In genomic region chr15:103307125-103307524, GRCm38 (mm10) we compare ENCODE assay signal across 8 mouse cellular contexts. TPM values are rescaled to one million over a fixed set of nuclear protein-coding genes. Genes with fewer than 3 reads are reported as not detected.
DNase-seq lines count a peak whose midpoint lies in the region; ATAC-seq and TF ChIP-seq lines count a peak whose summit lies in the region.

No protein-coding gene starts in this region.

- ATAC-seq in forebrain, embryonic 14.5 days, result no peak
- ATAC-seq in liver, embryonic 16.5 days (ENCODE audit: low read depth), result no peak
- no peak for ATAC-seq in neural tube, embryonic 12.5 days (ENCODE audit: low FRiP score, low read depth)
- ATAC-seq in stomach, postnatal 0 days (ENCODE audit: low FRiP score, low TSS enrichment), result peak; percentile 39; the same call in 1 of the 2 replicates

- peaks cover 72% of the 10 kb centered on the region for H3K27me3 ChIP-seq in E14TG2a.4 (ENCODE audit: insufficient read depth, low read length)
- no peaks in the 10 kb centered on the region for H3K27me3 ChIP-seq in forebrain, embryonic 14.5 days (replicated peaks; ENCODE audit: control insufficient read depth, insufficient read depth, low read length)
- peaks cover 38% of the 10 kb centered on the region for H3K27me3 ChIP-seq in liver, embryonic 16.5 days (ENCODE audit: control insufficient read depth, insufficient read depth, low read depth, low read length)
- H3K27me3 ChIP-seq in neural tube, embryonic 12.5 days (replicated peaks), result peaks cover 3% of the 10 kb centered on the region; the same call in 1 of the 2 replicates
- H3K27me3 ChIP-seq in stomach, postnatal 0 days (ENCODE audit: control insufficient read depth, insufficient read depth, low read length), result no peaks in the 10 kb centered on the region

- TF ChIP-seq CTCF in E14TG2a.4 (conservative IDR thresholded peaks at IDR 0.05; ENCODE audit: low read length), result peak; percentile 91
- TF ChIP-seq CTCF in stomach, postnatal 0 days (IDR thresholded peaks at IDR 0.05; ENCODE audit: low read depth), result peak; percentile 98

- 1% methylated on average over 7 of the region's 7 CpGs for WGBS in forebrain, embryonic 14.5 days
- under 1% methylated on average over 7 of the region's 7 CpGs for WGBS in large intestine, adult 2 months
- 0% methylated on average over 7 of the region's 7 CpGs for WGBS in liver, embryonic 16.5 days (ENCODE audit: insufficient replicate concordance)
- under 1% methylated on average over 7 of the region's 7 CpGs for WGBS in neural tube, embryonic 12.5 days
- WGBS in stomach, postnatal 0 days, result 1% methylated on average over 7 of the region's 7 CpGs

- TF ChIP-seq EP300 in stomach, postnatal 0 days (optimal IDR thresholded peaks at IDR 0.05), result no peak

- H3K4me2 ChIP-seq in forebrain, embryonic 14.5 days (ENCODE audit: low read length), result peak overlapping the region; percentile 20; the same call in 1 of the 2 replicates
- H3K4me2 ChIP-seq in liver, embryonic 16.5 days (ENCODE audit: low read depth, low read length), result peak overlapping the region; percentile 26; the same call in 1 of the 2 replicates
- peak overlapping the region; percentile 35 for H3K4me2 ChIP-seq in neural tube, embryonic 12.5 days (replicated peaks)
- H3K4me2 ChIP-seq in stomach, postnatal 0 days (replicated peaks; ENCODE audit: low read depth), result 0 out of 2 replicates have a peak overlapping the region, but pooled peaks have one; percentile 27

- DNase-seq in c-Kit-positive CD71-positive TER-119-positive erythroid progenitor cells, embryonic 14.5 days (ENCODE audit: low spot score), result peak; percentile 95
- peak; percentile 96 for DNase-seq in forebrain, embryonic 14.5 days (ENCODE audit: low spot score)
- peak; percentile 90 to 95 for DNase-seq in heart, postnatal 14 days
- DNase-seq in large intestine, adult 2 months (ENCODE audit: low read depth, low spot score), result peak; percentile 100
- DNase-seq in stomach, postnatal 0 days (ENCODE audit: low spot score), result peak; percentile 94

- no peaks in the 10 kb centered on the region for H3K36me3 ChIP-seq in E14TG2a.4 (ENCODE audit: insufficient read depth, low read length)
- no peaks in the 10 kb centered on the region for H3K36me3 ChIP-seq in forebrain, embryonic 14.5 days (ENCODE audit: control insufficient read depth, insufficient read depth, low read length)
- no peaks in the 10 kb centered on the region for H3K36me3 ChIP-seq in liver, embryonic 16.5 days (ENCODE audit: control insufficient read depth, insufficient read depth)
- H3K36me3 ChIP-seq in neural tube, embryonic 12.5 days, result no peaks in the 10 kb centered on the region
- no peaks in the 10 kb centered on the region for H3K36me3 ChIP-seq in stomach, postnatal 0 days (ENCODE audit: control insufficient read depth, insufficient read depth, low read length)

- H3K4me1 ChIP-seq in E14TG2a.4 (replicated peaks; ENCODE audit: low read depth, low read length), result peaks cover 64% of the 10 kb centered on the region
- peaks cover 29% of the 10 kb centered on the region for H3K4me1 ChIP-seq in forebrain, embryonic 14.5 days (ENCODE audit: control insufficient read depth, insufficient read depth, low read length)
- peaks cover 40% of the 10 kb centered on the region for H3K4me1 ChIP-seq in liver, embryonic 16.5 days (ENCODE audit: control insufficient read depth, low read depth, low read length)
- H3K4me1 ChIP-seq in neural tube, embryonic 12.5 days, result peaks cover 52% of the 10 kb centered on the region
- peaks cover 7% of the 10 kb centered on the region for H3K4me1 ChIP-seq in stomach, postnatal 0 days (replicated peaks; ENCODE audit: control insufficient read depth, insufficient read depth)

- H3K9me3 ChIP-seq in E14TG2a.4 (ENCODE audit: low read length), result no peaks in the 10 kb centered on the region
- H3K9me3 ChIP-seq in forebrain, embryonic 14.5 days (replicated peaks; ENCODE audit: control insufficient read depth, low read length), result no peaks in the 10 kb centered on the region
- no peaks in the 10 kb centered on the region for H3K9me3 ChIP-seq in liver, embryonic 16.5 days (replicated peaks; ENCODE audit: control insufficient read depth, low read length)
- no peaks in the 10 kb centered on the region for H3K9me3 ChIP-seq in neural tube, embryonic 12.5 days
- no peaks in the 10 kb centered on the region for H3K9me3 ChIP-seq in stomach, postnatal 0 days (ENCODE audit: control insufficient read depth, low read length)

- peak overlapping the region; percentile 32; the same call in 1 of the 2 replicates for H3K9ac ChIP-seq in forebrain, embryonic 14.5 days (ENCODE audit: low read length)
- H3K9ac ChIP-seq in liver, embryonic 16.5 days (ENCODE audit: low read depth, low read length), result no peak overlapping the region
- H3K9ac ChIP-seq in neural tube, embryonic 12.5 days, result 0 out of 2 replicates have a peak overlapping the region, but pooled peaks have one; percentile 19
- no peak overlapping the region for H3K9ac ChIP-seq in stomach, postnatal 0 days (ENCODE audit: low read length)

- intact Hi-C loops in heart, postnatal 14 days (cut with DNase I), result loop anchor here (1.0 to 5.0 kb wide), 6 partner anchors 22 to 320 kb away; partner anchors contain the start of gene Copz1

- H3K4me3 ChIP-seq in E14TG2a.4 (replicated peaks; ENCODE audit: low read length), result no peak overlapping the region
- no peak overlapping the region for H3K4me3 ChIP-seq in forebrain, embryonic 14.5 days (ENCODE audit: low read depth, low read length)
- H3K4me3 ChIP-seq in liver, embryonic 16.5 days (ENCODE audit: low read depth, low read length), result no peak overlapping the region
- no peak overlapping the region for H3K4me3 ChIP-seq in neural tube, embryonic 12.5 days
- H3K4me3 ChIP-seq in stomach, postnatal 0 days (ENCODE audit: low read depth, low read length), result no peak overlapping the region

- peak overlapping the region; percentile 35; the same call in 1 of the 2 replicates for H3K27ac ChIP-seq in forebrain, embryonic 14.5 days (ENCODE audit: low read depth, low read length)
- no peak overlapping the region for H3K27ac ChIP-seq in liver, embryonic 16.5 days (ENCODE audit: low read length)
- H3K27ac ChIP-seq in neural tube, embryonic 12.5 days, result no peak overlapping the region
- no peak overlapping the region for H3K27ac ChIP-seq in stomach, postnatal 0 days (replicated peaks)

RNA-seq across cellular contexts. Expression of gene Gpr84, which starts 3.3 kb away (rescaled TPM):
- 0.39 and 0.47 TPM in 2 replicates for polyA plus RNA-seq in forebrain, embryonic 14.5 days (2014; fragmentation: Nextera tagmentation; extraction: Ambion mirVana)
- total RNA-seq in heart, postnatal 14 days (2021), result not detected
- polyA plus RNA-seq in large intestine, adult 2 months (2012; rRNA removed), result 0.12 TPM in 1 of 2 replicates, not detected in the other
- 1.0 and 1.1 TPM in 2 replicates for polyA plus RNA-seq in liver, embryonic 16.5 days (2015; fragmentation: Nextera tagmentation; extraction: Ambion mirVana)
- polyA plus RNA-seq in neural tube, embryonic 12.5 days (2016; fragmentation: Nextera tagmentation; extraction: Ambion mirVana), result 0.25 and 0.29 TPM in 2 replicates
- 0.30 and 0.46 TPM in 2 replicates for polyA plus RNA-seq in stomach, postnatal 0 days (2015; fragmentation: Nextera tagmentation; extraction: Ambion mirVana)

RNA-seq across cellular contexts. Expression of gene Zfp385a, which starts 32.8 kb away (rescaled TPM):
- 11.7 and 13.9 TPM in 2 replicates for polyA plus RNA-seq in forebrain, embryonic 14.5 days (2014; fragmentation: Nextera tagmentation; extraction: Ambion mirVana)
- total RNA-seq in heart, postnatal 14 days (2021), result 10 to 100 TPM; 16.6 to 18.4 TPM
- polyA plus RNA-seq in large intestine, adult 2 months (2012; rRNA removed), result 3.8 and 5.9 TPM in 2 replicates
- polyA plus RNA-seq in liver, embryonic 16.5 days (2015; fragmentation: Nextera tagmentation; extraction: Ambion mirVana), result 5.5 and 7.0 TPM in 2 replicates
- polyA plus RNA-seq in neural tube, embryonic 12.5 days (2016; fragmentation: Nextera tagmentation; extraction: Ambion mirVana), result 20.2 and 20.9 TPM in 2 replicates
- polyA plus RNA-seq in stomach, postnatal 0 days (2015; fragmentation: Nextera tagmentation; extraction: Ambion mirVana), result 6.0 and 7.4 TPM in 2 replicates

RNA-seq across cellular contexts. Expression of gene Copz1, which starts 34.6 kb away (rescaled TPM):
- polyA plus RNA-seq in forebrain, embryonic 14.5 days (2014; fragmentation: Nextera tagmentation; extraction: Ambion mirVana), result 261 and 271 TPM in 2 replicates
- total RNA-seq in heart, postnatal 14 days (2021), result 10 to 100 TPM; 58.9 to 63.6 TPM
- 215 and 216 TPM in 2 replicates for polyA plus RNA-seq in large intestine, adult 2 months (2012; rRNA removed)
- 194 TPM in 2 replicates for polyA plus RNA-seq in liver, embryonic 16.5 days (2015; fragmentation: Nextera tagmentation; extraction: Ambion mirVana)
- 231 and 243 TPM in 2 replicates for polyA plus RNA-seq in neural tube, embryonic 12.5 days (2016; fragmentation: Nextera tagmentation; extraction: Ambion mirVana)
- polyA plus RNA-seq in stomach, postnatal 0 days (2015; fragmentation: Nextera tagmentation; extraction: Ambion mirVana), result 159 and 168 TPM in 2 replicates

RNA-seq across cellular contexts. Expression of gene Nfe2, which starts 48.9 kb away (rescaled TPM):
- 0.42 and 1.1 TPM in 2 replicates for polyA plus RNA-seq in forebrain, embryonic 14.5 days (2014; fragmentation: Nextera tagmentation; extraction: Ambion mirVana)
- total RNA-seq in heart, postnatal 14 days (2021), result under 1 TPM; 0.60 to 0.83 TPM
- polyA plus RNA-seq in large intestine, adult 2 months (2012; rRNA removed), result 0.32 and 0.55 TPM in 2 replicates
- polyA plus RNA-seq in liver, embryonic 16.5 days (2015; fragmentation: Nextera tagmentation; extraction: Ambion mirVana), result 202 and 220 TPM in 2 replicates
- polyA plus RNA-seq in neural tube, embryonic 12.5 days (2016; fragmentation: Nextera tagmentation; extraction: Ambion mirVana), result 3.2 and 4.3 TPM in 2 replicates
- polyA plus RNA-seq in stomach, postnatal 0 days (2015; fragmentation: Nextera tagmentation; extraction: Ambion mirVana), result 0.50 and 0.70 TPM in 2 replicates

RNA-seq across cellular contexts. Expression of gene Itga5, which starts 59.4 kb away (rescaled TPM):
- 5.3 and 7.7 TPM in 2 replicates for polyA plus RNA-seq in forebrain, embryonic 14.5 days (2014; fragmentation: Nextera tagmentation; extraction: Ambion mirVana)
- 10 to 100 TPM; 61.1 to 70.4 TPM for total RNA-seq in heart, postnatal 14 days (2021)
- 20.5 and 27.0 TPM in 2 replicates for polyA plus RNA-seq in large intestine, adult 2 months (2012; rRNA removed)
- polyA plus RNA-seq in liver, embryonic 16.5 days (2015; fragmentation: Nextera tagmentation; extraction: Ambion mirVana), result 18.4 and 19.6 TPM in 2 replicates
- polyA plus RNA-seq in neural tube, embryonic 12.5 days (2016; fragmentation: Nextera tagmentation; extraction: Ambion mirVana), result 19.1 and 19.9 TPM in 2 replicates
- 28.7 and 36.2 TPM in 2 replicates for polyA plus RNA-seq in stomach, postnatal 0 days (2015; fragmentation: Nextera tagmentation; extraction: Ambion mirVana)

Comparison
In these comparisons a context has a peak if more than half of its experiments do, and no peak if none do; other contexts are left out.
1. H3K9ac ChIP-seq: peak in forebrain, embryonic 14.5 days (single experiment) and neural tube, embryonic 12.5 days (single experiment); none in liver, embryonic 16.5 days (single experiment) and stomach, postnatal 0 days (single experiment).
2. Peak in every context shown above with its lines, with median percentiles within 50 percentile points of each other: DNase-seq and H3K4me2 ChIP-seq.